Mouse (Mus musculus): ENCODE results near the gene Ccm2l.

The Ccm2l gene

DNA sequence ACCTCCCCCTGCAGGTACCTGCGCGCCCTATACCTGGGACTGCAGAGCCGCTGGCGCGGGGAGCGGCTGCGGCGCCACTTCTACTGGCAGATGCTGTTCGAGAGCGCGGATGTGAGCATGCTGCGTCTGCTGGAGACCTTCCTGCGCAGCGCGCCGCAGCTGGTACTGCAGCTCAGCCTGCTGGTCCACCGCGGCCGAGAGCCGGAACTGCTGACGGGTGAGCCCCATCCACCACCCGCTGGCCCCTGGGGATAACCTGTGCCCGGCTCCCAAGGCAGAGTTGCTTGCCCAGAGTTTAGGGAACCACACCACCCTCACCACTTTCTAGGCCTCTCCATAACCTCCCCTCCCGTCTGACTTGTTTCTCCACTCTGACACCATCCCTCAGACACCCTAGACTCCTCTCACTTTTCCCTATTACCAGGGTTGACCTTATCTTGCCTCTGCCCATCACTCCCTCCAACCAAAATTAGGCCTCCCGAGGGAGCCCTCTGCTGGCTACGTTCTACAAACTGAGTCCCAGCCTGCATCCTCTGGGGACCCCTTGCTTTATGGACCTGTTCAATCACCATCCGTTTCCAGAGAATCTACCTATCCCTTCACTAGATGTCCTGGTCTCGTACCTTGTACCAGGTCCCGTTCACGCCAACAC, 12.9 kb upstream of the Ccm2l start:
- no peak for DNase-seq (ENCODE audit: low spot score in 2 of 2)

DNA sequence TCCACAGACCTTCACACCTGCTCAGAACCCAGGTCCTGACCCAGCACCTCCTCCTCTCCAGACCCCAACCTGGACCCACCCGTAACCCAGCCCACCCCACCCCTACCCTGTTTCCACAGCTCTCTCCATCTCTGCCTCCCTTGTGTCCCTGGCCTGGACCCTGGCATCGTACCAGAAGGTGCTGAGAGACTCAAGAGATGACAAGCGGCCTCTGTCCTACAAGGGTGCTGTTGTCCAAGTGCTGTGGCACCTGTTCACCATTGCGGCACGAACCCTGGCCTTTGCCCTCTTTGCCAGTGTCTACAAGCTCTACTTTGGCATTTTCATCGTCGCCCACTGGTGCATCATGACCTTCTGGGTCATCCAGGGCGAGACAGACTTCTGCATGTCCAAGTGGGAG, 11.9 kb upstream of the Ccm2l start:
- DNase-seq (ENCODE audit: low spot score in 2 of 2) = no peak

DNA sequence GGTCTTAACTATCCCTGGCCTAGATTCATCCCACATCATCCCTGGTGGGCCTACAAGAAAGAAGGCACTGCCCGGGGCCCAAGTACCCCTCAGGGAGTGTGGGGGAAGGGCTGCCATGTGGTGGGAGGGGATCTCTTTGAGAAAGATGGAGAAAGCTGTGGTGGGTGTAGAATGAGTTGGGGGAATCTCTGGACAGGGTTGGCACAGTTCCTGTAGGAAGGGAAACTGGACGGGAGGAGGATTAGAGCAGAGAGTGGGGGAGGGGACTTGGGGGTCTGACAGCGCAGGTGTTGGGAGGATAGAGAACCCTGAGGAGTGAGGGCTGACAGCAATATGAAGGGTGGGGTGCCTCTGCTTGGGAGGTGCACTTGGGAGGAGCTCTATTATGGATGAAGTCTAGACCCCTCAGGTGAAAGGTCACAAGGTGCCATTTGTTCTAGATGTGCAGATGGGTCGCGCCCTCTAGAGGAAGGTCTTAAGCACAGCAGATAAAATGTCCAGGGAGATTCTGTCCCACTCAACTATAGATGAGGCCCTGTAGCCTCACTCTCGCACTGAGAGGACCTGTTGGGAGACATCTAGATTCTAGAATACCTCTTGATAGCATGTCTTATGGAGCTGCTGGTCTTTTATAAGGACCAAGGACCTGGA, 10.4 kb upstream of the Ccm2l start:
- DNase-seq (ENCODE audit: low spot score in 2 of 2) = no peak

DNA sequence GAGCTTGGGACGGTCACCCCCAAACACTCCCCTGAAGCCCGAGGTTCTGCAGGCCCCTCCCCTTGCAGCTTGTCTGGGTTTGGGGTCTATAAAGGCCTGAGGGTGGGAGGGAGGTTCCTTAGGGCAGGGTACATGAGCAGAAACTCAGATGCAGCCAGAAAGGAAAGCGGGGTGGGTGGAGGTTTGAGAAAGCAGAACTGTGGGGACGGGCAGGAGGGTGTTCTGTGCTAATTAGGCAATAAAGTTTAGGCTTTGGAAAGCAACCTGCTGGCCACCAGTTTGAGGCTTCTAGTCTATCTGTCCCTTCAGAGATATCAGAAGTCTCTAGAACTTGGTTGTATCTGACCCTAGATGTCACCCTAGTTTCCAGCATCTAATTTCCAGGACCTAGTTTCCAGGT, 7.4 kb upstream of the Ccm2l start:
- no peak for DNase-seq (ENCODE audit: low spot score in 2 of 2)

DNA sequence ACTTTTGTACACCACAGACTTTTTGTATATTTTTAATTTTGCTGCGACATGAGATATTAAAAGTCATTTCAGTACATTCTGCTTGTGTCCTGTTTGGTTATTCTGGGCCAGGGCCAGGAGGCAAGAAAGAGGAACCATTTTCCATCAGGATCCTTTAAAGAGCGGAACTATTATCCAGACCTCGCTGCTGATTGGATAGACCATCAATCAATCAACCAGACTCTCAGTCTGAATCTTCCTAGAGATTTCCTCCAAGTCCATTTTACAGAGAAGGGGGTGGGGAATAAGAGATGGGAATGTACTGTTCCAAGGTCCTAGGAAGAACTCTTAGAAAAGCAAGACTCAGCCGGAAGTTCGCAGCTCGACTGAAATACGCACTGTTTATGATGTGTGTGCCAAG, 5.5 kb upstream of the Ccm2l start:
- no peak for DNase-seq (ENCODE audit: low spot score in 2 of 2)

DNA sequence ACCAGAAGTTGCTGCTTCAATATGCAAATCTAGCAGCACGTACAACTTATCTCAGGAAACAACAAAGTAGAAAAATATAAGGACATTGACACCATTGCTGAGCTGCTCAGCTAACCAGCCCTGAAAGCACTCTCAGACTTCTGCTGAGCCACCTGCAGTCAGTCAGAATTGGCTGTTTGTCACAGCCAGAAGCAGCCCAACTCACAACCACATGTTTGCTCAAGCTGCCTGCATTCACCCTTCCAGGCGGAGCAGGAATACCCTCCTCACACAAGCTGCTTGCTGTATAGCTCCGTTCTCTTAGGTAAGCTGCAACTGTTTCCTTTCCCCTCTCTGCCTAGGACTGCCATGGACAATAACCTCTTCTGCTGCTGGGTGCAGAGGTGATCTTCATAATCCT, 2.4 kb upstream of the Ccm2l start:
- DNase-seq (ENCODE audit: low spot score in 2 of 2) = no peak

DNA sequence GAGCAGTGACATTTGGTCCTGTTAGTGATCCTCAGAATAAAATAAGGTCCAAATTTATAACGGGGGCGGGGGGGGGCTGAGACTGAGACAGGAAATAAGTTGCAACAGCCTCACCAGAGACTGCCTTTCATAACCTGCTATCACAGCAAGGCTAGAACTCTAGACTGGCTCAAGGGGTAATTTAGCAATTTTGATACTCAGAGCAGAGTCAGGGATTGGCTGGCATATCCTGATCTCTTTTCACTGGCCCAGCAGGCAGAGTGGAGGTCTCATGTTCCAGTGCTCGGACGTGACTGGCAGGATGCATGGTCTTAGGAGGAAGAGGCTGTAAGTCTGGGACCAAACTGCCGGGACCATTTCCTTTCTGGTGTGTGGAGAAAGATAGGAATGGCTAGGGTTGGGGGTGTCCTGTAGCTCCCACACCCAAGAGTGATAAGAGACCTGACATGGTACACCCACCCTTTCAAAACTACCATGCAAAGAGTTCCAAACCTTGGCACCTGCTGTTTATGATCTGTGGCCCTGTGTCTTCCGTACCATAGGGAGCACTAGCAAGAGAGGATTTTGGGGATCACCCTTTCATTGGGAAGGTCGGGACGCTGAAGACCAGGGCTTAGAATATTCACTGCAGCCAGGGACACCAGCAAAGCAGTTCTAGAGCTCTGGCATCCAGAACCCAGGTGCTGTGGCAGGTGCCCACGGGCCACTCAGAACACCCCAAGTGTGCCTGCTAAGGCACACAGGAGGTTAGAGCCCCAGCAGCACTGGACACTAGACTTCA, 1.4 kb upstream of the Ccm2l start:
- DNase-seq (ENCODE audit: low spot score in 2 of 2) = no peak

DNA sequence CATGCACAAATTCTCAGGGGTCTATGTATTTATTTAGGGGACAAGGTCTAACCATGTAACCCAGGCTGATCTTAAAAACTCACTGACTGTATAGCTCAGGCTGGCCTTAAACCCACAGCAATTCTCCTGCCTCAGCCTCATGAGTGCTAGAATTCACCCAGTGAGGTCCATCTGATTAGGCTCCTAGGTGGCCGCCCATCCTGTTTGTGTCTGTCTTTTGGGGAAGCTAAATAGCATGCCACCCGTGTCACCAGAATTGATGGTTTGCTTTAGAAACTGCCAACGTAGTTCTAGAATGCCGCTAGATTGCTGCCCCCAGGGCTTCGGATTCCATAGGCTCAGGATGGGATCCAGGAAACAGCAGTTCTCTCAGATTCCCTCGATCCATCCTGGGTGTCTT, 1.2 kb downstream of the Ccm2l start:
- DNase-seq (ENCODE audit: low spot score in 2 of 2) = no peak

DNA sequence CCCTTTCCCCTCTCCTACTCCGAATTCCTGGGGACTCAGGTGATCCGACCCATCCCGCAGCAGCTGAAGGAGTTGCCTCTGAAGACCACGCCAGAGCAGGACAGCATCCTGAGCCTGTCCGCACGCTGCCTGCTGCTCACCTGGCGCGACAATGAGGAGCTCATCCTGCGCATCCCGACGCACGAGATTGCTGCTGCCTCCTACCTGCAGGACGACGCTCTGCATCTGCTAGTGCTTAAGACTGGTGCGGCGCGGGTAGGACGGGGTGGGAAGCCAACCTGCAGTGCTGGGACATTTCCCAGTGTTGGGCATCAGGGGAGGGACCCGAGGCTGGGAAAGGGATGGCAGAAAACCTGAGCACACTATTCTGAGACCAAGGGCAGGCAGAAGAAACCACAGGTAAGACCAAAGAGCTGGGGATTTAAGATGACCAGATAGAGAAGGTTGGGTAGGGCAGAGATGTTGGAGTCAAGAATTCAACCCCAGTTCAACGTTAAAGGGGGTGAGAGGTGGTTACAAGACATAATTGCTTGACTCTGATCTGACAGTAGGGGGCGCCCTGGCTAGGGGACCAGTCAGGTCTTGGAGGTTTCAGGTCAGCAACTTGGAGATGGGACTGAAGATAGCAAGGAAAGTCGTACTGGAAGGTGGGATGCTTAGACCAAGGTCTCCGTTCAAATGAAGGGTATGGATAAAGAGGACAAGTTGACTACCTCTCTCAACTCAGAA, 5.2 kb downstream of the Ccm2l start:
- no peak for DNase-seq (ENCODE audit: low spot score in 2 of 2)

DNA sequence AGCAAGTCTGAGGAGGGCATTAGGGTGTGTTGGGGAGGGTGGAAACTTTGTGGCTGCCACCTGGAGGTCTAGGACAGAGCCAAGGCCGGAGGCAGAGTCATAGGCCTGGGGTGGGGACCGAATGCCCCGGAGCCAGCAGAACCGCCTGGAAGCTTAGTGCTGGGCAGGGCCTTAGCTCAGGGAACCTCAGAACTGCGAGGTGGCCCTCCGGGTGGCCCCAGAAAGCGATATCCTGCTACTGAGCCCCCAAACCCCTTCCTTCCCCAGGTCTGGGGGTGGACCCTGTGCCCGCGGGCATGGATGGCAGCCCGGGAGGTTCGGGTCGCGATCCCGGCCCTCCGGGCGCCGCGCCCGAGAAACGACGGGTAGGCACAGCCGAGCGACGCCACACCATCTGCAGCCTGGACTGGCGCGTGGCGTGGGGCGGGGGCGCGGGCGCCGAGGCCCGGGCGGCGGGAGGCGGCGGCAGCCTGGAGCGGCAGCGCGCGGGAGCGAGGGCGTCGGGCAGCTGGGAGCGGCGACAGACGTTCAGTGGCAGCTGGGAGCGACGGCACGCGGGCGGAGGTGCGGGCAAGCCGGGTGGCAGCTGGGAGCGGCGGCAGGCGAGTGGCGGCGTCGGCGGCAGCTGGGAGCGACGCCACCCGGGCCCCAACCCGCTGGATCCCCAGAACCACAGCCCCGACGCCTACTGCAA, 5.9 kb downstream of the Ccm2l start:
- peak in 1 of 2 experiments; percentile 65 for DNase-seq (ENCODE audit: low spot score in 2 of 2)

DNA sequence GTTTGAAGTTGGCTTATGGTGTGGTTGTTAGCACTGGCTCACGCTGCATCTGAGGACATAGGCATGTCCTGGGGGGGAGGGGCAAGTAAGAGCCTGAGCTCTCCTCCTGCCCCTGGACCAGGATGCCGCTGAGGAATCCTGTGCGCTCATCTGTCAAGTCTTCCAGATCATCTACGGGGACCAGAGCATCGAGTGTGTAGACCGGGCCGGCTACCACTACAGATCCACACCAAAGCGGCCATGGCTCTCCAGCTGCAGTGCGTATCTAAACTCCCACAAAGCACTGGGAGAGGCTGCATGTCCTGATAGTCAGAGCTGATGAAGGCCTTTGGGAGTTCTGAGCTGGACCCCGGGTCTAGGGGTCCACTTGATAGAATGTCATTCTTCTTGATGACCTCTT, 8.9 kb downstream of the Ccm2l start:
- no peak for DNase-seq (ENCODE audit: low spot score in 2 of 2)

DNA sequence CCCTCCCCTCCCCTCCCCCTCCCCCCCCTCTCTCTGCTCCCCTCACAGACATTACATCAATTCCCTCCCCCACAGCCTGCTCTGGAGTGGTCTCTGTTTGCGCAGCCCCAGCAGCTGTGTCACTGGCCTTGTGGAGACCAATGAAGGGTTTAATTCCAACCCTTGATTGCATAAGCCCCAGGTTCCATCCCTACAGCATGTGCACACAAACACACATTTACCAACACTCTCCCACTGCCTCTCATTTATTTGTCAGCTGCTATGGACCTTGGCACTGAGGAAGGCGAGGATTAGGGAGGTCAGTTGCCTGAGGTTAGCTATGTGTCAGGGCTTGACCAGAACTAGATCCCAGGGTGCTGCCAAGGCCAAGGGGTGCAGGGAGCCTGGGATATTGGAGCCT, 10.2 kb downstream of the Ccm2l start:
- DNase-seq (ENCODE audit: low spot score in 2 of 2) = no peak

DNA sequence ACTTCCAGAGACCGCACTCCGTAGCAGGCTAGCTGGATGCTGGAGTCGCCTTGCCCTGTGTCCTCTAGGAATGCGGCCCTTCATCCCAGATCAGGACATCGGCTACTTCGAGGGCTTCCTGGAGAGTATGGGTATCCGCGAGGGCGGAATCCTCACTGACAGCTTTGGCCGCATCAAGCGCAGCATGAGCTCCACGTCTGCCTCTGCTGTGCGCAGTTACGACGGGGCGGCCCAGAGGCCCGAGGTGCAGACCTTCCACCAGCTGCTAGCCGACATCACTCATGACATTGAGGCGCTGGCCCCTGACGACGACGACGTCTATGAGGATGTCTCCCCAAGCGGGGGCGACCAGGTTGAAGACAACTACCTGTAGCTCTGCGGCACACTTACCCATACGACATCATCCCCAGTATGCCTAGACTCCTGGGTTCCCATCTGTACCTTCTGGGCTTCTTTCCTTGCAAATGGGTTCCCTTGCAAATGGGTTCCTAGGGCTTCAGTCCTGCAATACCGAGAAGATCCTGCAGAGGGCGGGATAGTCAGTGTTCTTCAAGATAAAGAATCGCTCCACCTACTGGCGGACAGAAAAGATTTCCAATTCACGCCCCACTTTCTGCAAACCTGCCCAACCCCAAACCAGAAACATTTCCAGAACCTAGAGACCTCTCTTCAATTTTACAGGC, 15.2 kb downstream of the Ccm2l start:
- peak in 1 of 2 experiments; percentile 88 for DNase-seq (ENCODE audit: low spot score in 2 of 2)

DNA sequence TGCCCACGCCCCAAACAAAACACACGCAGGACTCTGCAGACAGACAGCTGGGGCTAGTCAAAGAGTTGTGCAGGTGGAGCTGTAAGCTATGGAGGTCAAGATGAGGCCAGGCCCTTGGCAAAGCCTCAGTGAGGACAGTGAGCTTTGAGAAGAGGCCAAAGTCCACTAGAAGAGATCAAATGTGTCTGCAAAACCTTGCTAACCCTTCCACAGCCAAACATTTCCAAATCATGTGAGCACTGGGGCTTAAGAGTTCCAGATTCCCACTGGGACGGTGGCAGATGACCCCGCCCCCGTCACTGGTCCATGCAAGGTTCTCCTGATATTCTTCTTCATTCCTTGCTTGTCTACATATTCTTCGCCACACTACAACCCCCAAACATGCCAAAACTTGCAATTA, 16.1 kb downstream of the Ccm2l start:
- no peak for DNase-seq (ENCODE audit: low spot score in 2 of 2)

DNA sequence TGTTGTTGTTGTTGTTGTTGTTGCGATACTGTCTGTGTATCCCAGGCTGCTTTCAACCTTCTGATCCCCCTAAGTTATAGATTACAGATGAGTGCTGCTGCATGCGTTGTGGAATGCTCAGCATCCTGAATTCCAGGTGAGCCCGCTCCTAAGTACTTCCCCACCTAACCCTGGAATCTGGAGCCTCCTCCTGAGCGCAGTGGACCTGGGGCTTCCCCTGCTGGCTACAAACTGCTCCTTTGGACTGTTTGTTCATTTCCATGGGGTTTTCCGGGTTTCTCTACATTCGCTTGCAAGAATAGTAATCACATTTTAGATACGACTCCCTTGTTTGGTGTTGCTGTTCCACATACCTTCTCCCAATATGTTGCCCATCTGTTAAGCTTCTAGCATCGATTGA, 17.5 kb downstream of the Ccm2l start:
- DNase-seq (ENCODE audit: low spot score in 2 of 2) = no peak

DNA sequence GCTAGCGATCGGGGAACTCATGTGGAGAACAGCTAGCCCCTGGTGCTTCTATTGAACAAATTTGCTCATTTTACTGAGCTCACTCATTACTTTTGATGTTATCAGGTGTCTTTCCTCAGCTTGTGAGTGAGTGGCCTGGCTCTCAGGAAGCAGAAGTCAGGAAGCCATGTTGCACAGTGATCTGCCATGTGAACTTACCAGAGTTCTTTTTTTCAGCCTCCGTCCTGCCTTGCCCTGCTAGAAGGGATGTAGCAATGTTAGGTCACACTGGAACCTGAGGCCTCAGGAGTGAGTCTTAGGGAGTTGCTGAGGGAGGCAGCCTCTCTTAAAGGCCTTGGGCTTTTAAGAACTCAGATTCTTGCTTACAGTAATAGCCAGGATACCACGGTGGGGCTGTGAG, 18.1 kb downstream of the Ccm2l start:
- DNase-seq (ENCODE audit: low spot score in 2 of 2) = no peak

DNA sequence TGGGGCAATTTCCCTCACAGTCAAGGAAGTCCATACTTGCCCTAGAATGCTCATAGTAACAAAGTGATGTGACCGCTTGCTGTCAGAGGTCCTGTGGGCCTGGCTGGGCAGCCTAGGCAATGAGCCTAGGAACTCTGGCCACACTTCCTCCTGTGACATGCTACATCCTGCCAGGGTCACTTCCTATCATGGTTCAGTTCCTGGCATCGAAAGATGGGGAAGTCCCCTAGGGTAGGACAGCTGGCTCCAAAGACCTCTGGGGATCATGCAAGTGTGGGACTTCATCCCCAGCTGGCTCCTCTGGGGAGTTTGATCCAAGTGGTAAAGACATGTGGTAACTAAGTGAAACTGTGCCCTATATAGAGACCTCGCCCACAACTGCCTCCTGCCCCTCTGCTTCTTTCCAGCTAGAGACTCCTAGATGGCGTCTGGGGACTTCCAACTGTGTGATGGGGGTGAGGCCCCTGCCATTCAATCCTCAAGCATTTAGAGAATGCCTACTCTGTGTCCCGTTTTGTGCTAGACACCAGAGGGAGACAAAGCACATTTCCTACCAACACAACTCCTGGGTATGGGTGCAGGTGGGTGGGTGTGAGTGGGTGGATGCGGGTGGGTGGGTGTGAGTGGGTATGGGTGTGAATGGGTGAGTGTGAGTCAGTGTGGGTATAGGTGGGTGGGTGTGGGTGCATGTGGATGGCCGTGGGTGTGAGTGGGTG, 18.7 kb downstream of the Ccm2l start:
- no peak for DNase-seq (ENCODE audit: low spot score in 2 of 2)

DNA sequence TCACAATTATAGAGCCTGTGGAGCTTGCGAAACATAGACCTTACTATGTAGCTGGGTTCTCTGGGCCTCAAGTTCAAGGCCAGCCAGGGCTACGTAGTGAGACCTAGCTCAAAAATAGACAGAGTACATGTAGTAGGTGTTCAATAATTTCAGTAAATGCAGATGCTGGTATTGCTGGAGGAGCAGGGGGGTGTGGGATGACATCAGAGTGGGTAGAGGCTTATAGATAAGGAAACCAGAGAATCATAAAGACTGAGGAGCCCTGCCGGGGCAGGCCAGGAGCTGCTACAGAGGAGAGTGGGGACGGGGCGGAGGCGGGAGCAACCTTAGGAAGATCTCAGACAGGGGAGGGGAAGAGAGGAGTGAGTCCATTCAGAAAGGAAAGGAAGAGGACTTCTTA, 19.8 kb downstream of the Ccm2l start:
- DNase-seq (ENCODE audit: low spot score in 2 of 2) = no peak

DNA sequence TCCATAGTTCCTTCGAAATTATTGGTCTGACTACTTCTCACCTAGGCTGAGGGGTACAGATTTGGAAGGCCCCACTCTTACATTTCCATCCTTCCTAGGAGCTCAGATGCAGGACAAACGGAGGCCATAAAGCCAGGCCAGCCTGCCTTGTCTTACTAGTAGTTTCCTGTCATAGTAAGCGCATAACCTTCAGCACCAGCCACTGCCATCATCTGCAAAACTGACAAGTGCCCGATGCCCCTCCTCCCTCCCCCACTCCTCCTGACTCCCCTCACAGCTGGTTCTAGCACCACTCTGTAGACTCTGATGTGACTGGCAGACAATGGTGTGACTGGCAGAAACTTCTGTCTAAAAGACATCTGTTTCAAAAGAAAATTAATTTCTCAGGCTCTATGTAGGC, 20.4 kb downstream of the Ccm2l start:
- DNase-seq (ENCODE audit: low spot score in 2 of 2) = no peak

DNA sequence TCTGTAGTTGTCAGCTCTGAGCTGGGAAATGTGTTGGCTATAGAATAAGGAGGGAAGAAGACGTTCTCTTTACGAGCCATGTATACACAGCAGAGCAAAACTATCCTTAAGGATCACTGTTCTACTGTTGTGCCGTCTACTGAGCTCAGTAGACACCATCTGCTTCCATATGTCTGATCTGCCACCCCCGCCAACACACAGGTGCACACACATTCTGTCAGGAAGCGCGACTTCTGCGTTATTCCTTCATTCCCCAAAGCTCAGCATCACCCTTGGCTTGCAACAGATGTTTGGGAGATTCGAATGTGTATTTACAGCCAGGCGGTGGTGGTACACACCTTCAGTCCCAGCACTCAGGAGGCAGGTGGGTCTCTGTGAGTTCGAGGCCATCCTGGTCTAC, 21.3 kb downstream of the Ccm2l start:
- peak in 1 of 2 experiments; percentile 63 for DNase-seq (ENCODE audit: low spot score in 2 of 2)

DNA sequence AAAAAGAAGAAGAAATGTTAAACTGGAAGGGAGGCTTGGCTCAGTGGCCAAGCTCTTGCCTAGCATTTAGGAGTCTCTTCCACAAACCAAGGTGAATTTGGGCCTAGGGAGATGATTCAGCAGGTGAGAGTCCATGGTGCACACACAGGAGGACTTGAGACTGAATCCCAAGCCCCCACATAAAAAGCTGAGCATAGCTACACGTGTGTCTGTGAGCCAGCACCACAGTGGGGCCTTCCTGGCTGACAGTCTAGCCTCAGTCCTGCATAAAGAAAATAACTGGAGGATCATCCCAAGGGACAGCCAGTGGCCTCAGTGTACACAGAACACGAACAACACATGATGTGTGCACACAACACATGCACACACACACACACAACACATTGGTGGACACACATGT, 23.6 kb downstream of the Ccm2l start:
- no peak for DNase-seq (ENCODE audit: low spot score in 2 of 2)

All from left cerebral cortex, adult 9 months (tissue).